Mouse (Mus musculus): ENCODE results near the gene Hist2h3c2.

Hist2h3c2 gene

DNA sequence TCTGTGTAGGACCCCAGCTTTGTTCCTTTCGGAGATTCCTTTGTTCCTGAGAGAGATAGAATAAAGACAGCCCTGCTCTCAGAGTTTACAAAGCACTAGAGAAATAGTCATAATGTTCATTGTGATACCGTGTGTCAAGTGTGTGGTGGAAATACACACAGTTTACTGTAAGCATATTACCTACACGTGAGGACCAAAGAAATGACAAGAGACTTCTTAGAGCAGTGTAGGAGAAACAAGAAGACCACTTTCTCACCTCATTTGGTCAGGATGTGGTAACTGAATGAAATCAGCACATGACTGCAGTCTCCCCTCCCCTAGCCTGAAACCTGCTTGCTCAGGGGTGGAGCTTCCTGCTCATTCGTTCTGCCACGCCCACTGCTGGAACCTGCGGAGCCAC lies 40.7 kb downstream of the Hist2h3c2 start:
- in situ Hi-C loops (cut with MboI), result no loop called here

DNA sequence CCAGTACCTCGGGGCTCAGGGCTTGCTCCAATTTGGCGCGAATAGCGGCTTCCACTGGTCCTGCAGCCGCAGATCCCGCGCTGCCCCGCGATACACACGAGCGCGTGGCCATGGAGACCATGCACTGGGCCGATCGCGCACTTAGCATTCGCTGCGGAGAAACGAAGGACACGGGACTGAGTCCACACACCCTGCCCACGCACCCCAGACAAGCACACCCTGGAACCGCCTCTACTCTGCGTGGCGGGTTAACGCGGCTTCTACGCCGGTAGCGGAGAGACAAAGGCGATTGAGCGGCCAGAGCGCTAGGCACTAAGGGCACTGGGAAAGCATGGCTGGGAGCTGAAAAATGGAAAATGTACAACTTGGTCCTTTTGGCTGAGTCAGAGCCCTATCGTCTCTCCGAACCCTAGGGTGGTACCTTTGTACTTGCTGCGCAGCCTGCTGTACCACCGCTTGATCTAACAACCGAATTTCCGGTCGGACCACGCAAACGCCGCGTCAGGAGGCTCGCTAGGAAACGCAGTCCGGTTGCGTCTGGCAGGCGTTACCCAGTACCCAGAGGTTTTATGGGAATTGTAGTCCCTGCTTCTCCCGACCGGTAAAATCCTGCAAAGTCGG lies 41.7 kb downstream of the Hist2h3c2 start:
- in situ Hi-C loops (cut with MboI), result no loop called here

DNA sequence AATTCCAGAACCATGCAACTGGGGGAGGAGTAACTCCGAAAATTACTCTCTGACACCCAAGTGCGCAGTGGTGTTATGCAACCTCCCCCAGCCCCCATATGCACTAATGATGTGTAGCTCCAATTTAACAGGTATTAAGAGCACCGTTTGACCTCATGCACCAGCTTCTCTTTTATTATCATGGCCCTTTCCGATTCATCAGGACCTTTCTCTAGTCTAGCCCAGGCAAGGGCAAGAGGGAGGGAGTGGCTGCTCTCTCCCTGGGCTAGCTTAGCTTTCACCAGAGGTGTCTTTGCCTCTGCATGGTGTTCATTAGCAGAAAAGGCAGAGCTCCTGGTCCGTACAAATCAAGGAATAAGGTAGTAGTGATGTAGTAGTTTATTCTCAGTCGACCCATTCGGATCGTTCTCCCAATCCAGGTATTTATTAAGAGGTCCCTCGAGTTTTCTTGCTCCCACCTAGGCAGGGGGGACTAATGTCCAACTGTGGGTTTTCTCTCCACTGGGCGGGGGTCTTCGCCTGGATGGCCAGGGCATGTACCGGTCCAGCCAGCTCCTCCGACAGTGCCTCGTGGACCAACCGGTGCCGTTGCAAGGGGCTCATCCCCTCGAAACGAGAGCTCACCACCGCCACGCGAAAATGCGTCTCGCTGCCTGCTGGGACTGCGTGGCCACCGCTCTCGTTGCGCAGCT lies 42.3 kb downstream of the Hist2h3c2 start:
- in situ Hi-C loops (cut with MboI), result no loop called here

DNA sequence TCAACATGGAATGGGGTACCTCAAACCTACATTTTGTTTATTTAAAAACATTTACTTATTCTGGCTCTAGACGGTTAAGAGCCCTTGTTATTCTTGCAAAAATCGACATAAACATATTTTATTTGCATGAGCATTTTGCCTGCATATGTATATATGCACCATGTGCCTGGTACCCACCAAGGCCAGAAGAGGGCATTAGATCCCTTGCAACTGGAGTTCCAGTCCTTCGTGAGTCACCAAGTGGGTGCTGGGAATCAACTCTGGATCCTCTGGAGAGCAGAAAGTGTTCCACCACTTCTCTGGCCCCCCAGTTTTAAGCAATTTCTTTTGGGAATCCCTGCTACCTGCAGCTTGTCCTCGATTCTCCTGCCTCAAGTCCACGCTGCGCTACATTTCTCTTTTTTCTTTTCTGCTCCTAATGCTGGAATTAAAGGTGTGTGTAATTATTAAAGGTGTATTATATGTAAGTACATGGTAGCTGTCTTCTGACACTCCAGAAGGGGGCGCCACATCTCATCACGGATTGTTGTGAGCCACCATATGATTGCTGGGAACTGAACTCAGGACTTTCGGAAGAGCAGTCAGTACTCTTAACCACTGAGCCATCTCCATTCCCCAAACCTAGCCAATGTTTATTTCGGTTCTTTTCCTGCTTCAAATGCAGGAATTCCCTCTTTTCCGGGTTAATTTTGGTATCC lies 43.2 kb downstream of the Hist2h3c2 start:
- in situ Hi-C loops (cut with MboI), result no loop called here

DNA sequence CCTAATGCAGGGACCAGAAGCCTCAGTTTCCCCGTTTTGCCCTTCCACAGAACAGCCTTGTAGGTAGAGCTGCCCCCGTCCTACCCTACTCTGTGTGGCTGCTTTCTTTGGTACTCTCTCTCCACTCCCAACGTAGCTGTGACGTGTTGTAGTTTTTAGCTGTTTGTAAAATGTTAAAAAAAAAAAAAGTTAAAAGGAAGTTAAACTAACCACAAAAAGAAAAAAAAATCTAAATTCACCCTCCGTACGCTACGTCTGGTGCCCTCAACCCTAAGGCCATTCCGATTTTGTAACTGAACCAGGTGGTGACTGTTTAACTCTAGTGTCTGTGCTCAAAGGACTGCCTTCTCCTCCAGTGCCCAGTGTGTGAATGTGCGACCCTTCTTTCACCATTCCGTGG lies 44.0 kb downstream of the Hist2h3c2 start:
- in situ Hi-C loops (cut with MboI), result no loop called here

DNA sequence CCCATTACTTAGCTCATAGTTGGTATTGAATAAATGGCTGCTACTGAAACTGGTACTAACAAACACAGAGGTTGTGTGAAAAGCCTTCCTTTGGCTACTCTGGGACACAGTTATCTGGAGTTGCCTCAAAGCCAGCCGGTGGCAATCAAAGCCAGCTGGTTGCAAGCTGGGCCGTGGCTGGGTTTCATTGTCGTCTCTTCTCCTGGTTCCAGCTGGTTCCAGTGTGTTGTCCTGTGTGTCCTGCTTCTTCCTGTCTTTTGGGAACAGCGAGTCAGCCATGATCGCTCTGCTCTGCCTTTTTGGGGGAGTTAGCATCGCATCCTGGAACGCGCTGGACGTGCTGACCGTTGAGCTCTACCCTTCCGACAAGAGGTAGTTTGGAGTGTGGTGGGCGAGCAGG lies 46.0 kb downstream of the Hist2h3c2 start:
- in situ Hi-C loops (cut with MboI), result no loop called here

Measured in mature B cell (primary cell).